Mouse (Mus musculus) cerebellum, postnatal 10 days (tissue): Measurements from ENCODE around the gene Gga3.
"Not testable (repeated sequence)": the region's sequence is repeated elsewhere in the genome, so short reads cannot be mapped to it uniquely, and the experiment has no call there.

Experiments
- DNase-seq, 2 experiments: peaks; one replicate each; pipeline ENCODE4 v3.0.0; 2021; ENCODE audit warnings: mixed read lengths in 2 of 2

Gga3 gene

GRCm38 (mm10) chr11:115603476-115604303, at the start of gene Gga3, which contains the start of gene Mrps7:
Gene Gga3 (minus strand): TSS chr11:115604051.
Gene Mrps7 (plus strand): TSS chr11:115603925.
- DNase-seq = peak; percentile 95 to 96

DNA sequence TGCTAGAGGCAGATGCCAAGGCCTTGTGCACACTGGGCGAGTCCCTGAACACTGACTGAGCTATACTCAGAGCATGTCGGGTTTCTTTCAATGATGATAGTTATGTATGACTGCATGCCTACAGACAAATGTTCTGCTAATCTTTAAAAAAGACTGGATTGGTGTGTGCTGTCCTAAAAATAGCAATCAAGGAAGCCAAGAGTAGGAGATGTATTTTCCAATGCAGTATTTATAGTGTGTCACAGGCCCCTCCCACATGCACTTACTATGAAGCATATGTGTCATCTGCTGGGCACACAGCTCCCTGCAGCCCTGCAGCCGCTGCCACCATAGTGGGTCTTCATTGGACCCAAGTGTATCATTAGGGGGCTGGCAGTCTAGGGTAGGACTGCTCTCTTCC, 49.3 kb upstream of the Gga3 start:
- DNase-seq = no peak

GRCm38 (mm10) chr11:115651680-115652079, 47.8 kb upstream of the Gga3 start:
- DNase-seq = no peak

DNA sequence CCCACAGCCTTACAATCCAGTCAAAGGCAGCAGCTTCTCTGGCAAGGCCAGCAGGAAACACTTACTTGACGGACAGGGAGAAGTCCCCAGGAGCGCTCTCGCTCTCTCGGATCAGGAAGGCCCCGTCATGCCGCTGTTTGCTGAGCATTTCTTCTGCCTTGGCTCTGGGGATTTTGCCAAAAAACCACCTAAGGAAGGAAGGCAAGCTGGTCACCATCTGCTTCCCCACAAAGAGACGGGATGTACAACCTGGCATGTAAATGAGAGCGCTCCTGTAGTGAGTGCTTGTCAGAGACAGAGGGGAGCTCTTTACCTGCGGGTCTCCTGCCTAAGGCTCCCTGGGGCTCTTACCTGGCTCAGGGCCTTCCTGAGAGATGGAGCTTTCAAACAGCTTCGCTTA, 45.9 kb upstream of the Gga3 start:
- DNase-seq = peak; percentile 88 to 92

- peak; percentile 80 to 86 for DNase-seq
Measured at GRCm38 (mm10) chr11:115647459-115647858, 43.6 kb upstream of the Gga3 start.

GRCm38 (mm10) chr11:115646439-115646838, 42.6 kb upstream of the Gga3 start:
- DNase-seq = no peak

- DNase-seq = not testable (repeated sequence)
Measured at GRCm38 (mm10) chr11:115645498-115645897, 41.6 kb upstream of the Gga3 start.

DNA sequence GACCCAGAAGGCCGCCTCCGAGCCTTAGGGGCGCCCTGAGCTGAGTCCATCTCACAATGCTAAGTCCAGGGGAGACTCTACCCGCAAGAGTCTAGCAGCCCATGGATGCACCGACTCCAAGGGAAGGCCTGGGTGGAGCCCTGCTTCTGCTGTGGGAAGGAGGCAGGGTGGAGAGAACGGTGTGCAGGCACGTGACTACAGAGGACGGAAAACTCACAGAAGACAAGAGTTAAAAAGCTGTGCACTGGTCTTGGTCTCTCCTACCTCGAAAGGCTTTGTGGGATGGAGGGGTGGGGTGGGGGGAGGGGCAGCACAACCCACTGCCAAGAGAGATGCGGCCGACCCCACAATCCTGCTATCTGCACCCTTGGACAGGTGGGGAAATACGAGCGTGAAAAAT, 40.5 kb upstream of the Gga3 start:
- no peak for DNase-seq

DNA sequence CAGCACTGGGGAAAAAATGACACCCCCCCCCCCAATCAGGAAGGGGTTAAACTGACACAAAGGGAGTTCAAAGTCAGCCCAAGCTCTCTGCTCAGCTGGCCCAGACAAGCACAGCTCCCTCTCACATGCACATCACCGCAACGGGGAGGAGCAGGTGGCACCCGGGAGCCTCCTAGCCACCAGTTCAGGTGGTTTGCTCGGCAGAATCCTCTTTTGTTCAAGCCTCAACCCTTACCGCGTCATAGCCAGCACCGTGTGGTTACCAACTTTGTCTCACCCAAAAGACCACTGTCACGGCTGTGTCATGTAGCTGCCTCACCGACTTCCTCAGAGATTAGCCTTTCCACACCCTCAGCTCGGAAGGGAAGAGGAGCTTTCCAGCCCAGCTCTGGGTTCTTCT, 39.4 kb upstream of the Gga3 start:
- DNase-seq = no peak

DNA sequence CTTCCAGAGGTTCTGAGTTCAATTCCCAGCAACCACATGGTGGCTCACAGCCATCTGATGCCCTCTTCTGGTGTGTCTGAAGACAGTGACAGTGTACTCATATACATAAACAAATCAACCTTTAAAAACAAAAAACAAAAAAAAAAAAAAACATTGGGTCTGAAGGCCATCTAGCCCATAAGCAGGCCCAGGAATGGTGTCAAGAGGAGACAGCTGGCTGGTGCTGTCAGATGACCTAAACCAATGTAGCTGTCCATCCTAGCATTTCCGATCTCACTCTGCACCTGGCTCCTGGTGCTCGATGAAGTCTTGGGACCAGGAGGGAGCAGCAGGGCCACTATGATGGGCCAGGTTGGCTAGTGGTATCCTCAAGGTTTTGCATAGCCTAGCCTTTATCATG, 38.9 kb upstream of the Gga3 start:
- DNase-seq = no peak

GRCm38 (mm10) chr11:115641664-115642036, 37.8 kb upstream of the Gga3 start:
- no peak for DNase-seq

DNA sequence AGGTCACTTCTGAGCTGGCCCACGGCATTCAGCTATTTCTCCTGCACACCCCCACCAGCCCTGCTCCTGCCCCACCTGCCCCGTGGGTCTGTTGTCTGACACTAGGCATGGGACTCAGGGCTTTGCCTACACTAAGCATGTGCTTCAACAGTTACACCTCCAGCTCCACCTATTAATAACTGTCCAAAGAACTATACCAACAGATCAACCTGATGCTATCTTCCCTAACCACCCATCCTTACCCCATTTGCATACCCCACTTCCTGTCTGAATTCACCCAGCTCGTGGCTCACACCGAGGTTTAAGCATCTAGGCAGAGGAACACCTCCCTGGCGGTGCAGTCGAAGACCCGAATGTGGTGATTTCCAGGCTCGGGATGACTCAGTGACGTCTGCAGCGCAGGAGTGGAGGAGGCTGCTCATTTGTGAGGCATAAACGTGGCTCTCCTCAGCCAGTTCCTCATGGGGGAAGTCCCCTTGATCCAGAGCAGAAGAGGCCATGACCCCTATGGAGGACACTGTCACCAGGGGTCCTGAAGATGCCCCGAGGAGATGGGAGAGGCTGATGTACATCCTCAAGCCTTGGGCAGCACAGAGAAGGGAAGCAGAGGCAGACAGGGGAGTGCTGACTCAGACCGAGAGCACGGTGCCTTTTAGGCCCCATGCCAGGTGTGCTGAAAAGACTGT, 37.3 kb upstream of the Gga3 start:
- DNase-seq = no peak

- DNase-seq = no peak
Measured at GRCm38 (mm10) chr11:115640311-115640828, 36.5 kb upstream of the Gga3 start.

DNA sequence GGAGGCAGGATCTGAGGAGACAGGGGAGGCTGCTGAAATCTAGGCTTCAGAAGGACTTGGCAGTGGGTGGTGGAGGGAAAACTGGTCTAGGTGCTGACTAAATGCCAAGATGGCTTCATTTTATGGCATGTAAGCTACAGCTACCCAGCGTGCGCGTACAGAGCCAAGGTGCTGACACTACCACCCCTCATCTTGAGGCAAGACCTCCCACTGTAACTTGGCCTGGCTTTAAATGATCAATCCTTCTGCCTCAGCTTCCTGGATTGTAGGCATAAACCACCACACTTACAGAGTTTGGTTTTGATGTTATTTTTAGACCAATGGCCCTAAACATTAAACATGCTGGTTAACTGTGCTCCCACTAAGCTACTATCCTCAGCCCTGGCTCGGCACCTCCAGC, 35.7 kb upstream of the Gga3 start:
- DNase-seq = no peak

DNA sequence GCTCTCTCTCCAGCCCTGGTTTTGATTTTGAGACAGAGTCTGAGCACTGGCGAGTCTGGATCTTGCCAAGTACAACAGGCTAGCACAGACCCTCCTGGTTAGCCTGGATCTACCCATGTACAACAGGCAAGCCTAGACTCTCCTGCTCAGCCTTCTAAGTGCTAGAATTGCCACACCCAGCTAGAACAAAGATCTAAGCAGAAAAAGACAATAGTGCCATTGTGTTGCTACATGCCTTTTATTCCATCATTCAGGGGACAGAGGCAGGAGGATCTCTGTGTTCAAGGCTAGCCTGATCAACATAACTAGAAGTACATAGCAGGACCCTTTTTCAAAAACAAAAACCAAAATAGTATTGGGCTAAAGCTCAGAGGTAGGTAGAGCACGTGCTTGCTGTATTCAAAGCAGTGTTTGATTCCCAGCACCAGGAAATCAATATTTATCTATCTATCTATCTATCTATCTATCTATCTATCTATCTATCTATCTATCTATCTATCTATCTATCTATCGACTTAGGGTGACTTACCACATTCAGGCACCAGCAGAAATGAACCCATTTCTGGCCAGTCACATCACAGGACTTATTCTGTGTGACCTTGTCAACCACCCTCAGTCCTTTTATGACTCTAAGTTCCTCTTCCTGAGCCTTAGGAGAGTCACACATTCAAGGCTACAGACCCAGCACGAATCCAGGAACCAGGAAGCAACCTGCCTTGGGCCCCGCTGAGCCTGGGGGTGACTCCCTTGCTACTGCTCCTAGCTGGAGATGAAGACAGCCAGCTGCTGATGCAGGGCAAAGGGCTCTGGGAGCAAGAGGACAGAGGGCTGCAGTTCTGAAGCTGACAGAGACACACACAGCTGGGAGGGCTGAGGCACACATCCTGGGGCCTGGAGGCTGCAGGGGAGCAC, 34.9 kb upstream of the Gga3 start:
- DNase-seq = no peak

- no peak for DNase-seq
Measured at GRCm38 (mm10) chr11:115636960-115637359, 33.1 kb upstream of the Gga3 start.

- DNase-seq = no peak
Measured at GRCm38 (mm10) chr11:115635484-115635883, 31.6 kb upstream of the Gga3 start.

DNA sequence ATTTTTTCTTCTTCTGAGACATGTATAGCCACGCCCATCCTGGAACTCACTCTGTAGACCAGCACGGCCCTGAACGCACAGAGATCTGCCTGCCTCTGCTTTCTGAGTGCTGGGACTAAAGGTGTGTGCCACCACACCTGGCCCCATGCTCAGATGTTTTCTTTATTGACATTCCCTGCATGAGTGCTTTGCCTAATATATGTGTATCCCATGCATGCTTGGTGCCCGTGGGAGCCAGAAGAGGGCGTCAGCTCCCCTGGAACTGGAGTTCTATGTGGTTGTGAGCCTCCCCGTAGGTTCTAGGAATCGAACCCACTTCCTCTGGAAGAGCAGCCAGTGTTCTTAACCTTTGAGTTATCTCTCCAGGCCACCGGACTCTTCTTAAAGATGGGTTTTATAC, 31.2 kb upstream of the Gga3 start:
- DNase-seq = no peak

- DNase-seq = no peak
Measured at GRCm38 (mm10) chr11:115634109-115634508, 30.3 kb upstream of the Gga3 start.

- no peak for DNase-seq
Measured at GRCm38 (mm10) chr11:115632862-115633261, 29.0 kb upstream of the Gga3 start.

DNA sequence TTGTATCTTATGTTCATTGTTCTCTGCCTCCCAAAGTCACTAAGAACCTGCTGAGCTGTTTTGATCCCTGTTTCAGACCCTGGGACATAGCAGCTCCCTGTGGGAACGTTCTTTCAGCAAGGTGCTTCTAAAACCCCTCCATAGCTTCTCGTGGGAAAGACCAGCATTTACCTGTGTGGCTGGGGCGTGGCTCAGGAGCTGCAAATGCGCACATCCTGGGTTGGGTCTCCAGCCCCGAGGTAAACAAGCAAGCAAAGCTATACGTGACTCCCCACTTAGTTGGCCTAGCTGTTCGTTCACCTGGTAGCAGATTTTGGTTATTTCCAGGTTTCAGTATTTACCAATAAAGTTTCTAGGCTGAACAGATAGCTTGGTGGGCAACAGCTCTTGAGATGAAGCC, 28.4 kb upstream of the Gga3 start:
- no peak for DNase-seq

DNA sequence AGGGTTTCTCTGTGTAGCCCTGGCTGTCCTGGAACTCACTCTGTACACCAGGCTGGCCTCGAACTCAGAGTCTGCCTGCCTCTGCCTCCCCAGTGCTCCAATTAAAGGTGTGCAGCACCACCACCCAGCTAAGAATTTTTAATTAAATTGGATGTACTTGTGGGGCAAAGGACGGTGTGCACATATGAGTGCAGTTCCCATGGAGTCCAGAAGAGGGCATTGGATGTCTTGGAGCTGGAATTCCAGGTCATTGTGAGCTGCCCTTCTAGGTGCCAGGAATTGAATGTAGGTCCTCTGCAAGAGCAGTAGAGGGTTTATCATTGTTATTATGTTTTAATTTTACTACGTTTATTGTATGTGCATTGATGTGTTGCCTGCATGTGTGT, 27.6 kb upstream of the Gga3 start:
- peak; percentile 64 to 72 for DNase-seq
